Comparison of ENCODE assay signal across 8 mouse cellular contexts in genomic region chr11:103359841-103360641, GRCm38 (mm10). TPM values are rescaled to one million over a fixed set of nuclear protein-coding genes. Genes with fewer than 3 reads are reported as not detected.
A peak's percentile ranks its signal among the peaks of the same experiment; 100 is the strongest.
DNase-seq lines count a peak whose midpoint lies in the region; ATAC-seq and TF ChIP-seq lines count a peak whose summit lies in the region.

No protein-coding gene starts in this region.

- WGBS in embryonic facial prominence, embryonic 11.5 days: 1% methylated on average over 60 of the region's 60 CpGs
- 6% methylated on average over 60 of the region's 60 CpGs for WGBS in liver, adult 2 months

- peak overlapping the region; percentile 56 for H3K9ac ChIP-seq in embryonic facial prominence, embryonic 11.5 days (replicated peaks; ENCODE audit: low read length)
- H3K9ac ChIP-seq in liver, adult 2 months (ENCODE audit: low read depth, low read length): peak overlapping the region; percentile 86

- peaks cover 15% of the 10 kb centered on the region for H3K4me1 ChIP-seq in embryonic facial prominence, embryonic 11.5 days (ENCODE audit: control insufficient read depth, insufficient read depth, low read length)
- H3K4me1 ChIP-seq in liver, adult 2 months (ENCODE audit: control insufficient read depth, insufficient read depth, low read length): peaks cover 10% of the 10 kb centered on the region

- peak overlapping the region; percentile 90 for H3K4me2 ChIP-seq in embryonic facial prominence, embryonic 11.5 days (ENCODE audit: low read depth, low read length)
- H3K4me2 ChIP-seq in myocyte (ENCODE audit: low read depth): peak overlapping the region; percentile 85

- H3K9me3 ChIP-seq in embryonic facial prominence, embryonic 11.5 days (replicated peaks; ENCODE audit: control insufficient read depth, low read length): no peaks in the 10 kb centered on the region

- DNase-seq in urinary bladder, adult 18-20 months (ENCODE audit: low spot score in 2 of 2): peak; percentile 76 to 78
- DNase-seq in urinary bladder, postnatal 10 days (ENCODE audit: low spot score): no peak
- DNase-seq in embryonic facial prominence, embryonic 11.5 days (ENCODE audit: low spot score): peak; percentile 90
- peak; percentile 79 to 85 for DNase-seq in heart, adult 9 months (ENCODE audit: low spot score in 2 of 2)
- DNase-seq in kidney, adult 9 months: peak; percentile 86
- peak; percentile 33 for DNase-seq in liver, adult 2 months (ENCODE audit: extremely low read depth, low read depth, low spot score)
- peak; percentile 84 for DNase-seq in spleen, postnatal 36 days (ENCODE audit: low spot score in 2 of 2)

- H3K79me2 ChIP-seq in liver, adult 2 months (ENCODE audit: control insufficient read depth, insufficient read depth, low read length): no peaks in the 10 kb centered on the region
- H3K79me2 ChIP-seq in myocyte (ENCODE audit: control insufficient read depth, insufficient read depth): no peaks in the 10 kb centered on the region

- peaks cover 52% of the 10 kb centered on the region for H3K27me3 ChIP-seq in embryonic facial prominence, embryonic 11.5 days (ENCODE audit: control insufficient read depth, insufficient read depth, low read length)
- peaks cover 5% of the 10 kb centered on the region for H3K27me3 ChIP-seq in liver, adult 2 months (ENCODE audit: control insufficient read depth, insufficient read depth, low read length)
- peaks cover 5% of the 10 kb centered on the region for H3K27me3 ChIP-seq in myocyte (ENCODE audit: control insufficient read depth, insufficient read depth, insufficient read length)

- H3ac ChIP-seq in myocyte (ENCODE audit: control insufficient read depth, insufficient read length): no peak overlapping the region

- no peak for TF ChIP-seq POLR2A in liver, adult 2 months (IDR thresholded peaks at IDR 0.05; ENCODE audit: extremely low read depth, insufficient read depth, low read length)
- peak; percentile 14 for TF ChIP-seq POLR2A in myocyte (IDR thresholded peaks at IDR 0.05; ENCODE audit: insufficient read length, low read depth)

- peak; percentile 14; the same call in 1 of the 2 replicates for ATAC-seq in embryonic facial prominence, embryonic 11.5 days (replicated peaks; ENCODE audit: insufficient number of reproducible peaks, low FRiP score, low TSS enrichment, low read depth)

- 0 out of 2 replicates have a peak overlapping the region, but pooled peaks have one; percentile 35 for H3K27ac ChIP-seq in embryonic facial prominence, embryonic 11.5 days (replicated peaks; ENCODE audit: low read depth, low read length)
- H3K27ac ChIP-seq in liver, adult 2 months (replicated peaks; ENCODE audit: insufficient read depth, low read depth, low read length): no peak overlapping the region; the same call in 1 of the 2 replicates

- TF ChIP-seq CTCF in liver, adult 2 months (IDR thresholded peaks at IDR 0.05; ENCODE audit: low read depth, low read length): peak; percentile 82

- H3K4me3 ChIP-seq in embryonic facial prominence, embryonic 11.5 days (ENCODE audit: low read depth, low read length): peak overlapping the region; percentile 53
- peak overlapping the region; percentile 72 for H3K4me3 ChIP-seq in liver, adult 2 months (ENCODE audit: insufficient read depth, low read depth, low read length)
- no peak overlapping the region for H3K4me3 ChIP-seq in myocyte

- H3K36me3 ChIP-seq in embryonic facial prominence, embryonic 11.5 days (replicated peaks; ENCODE audit: control insufficient read depth, insufficient read depth, low read depth, low read length): no peaks in the 10 kb centered on the region
- no peaks in the 10 kb centered on the region for H3K36me3 ChIP-seq in liver, adult 2 months (ENCODE audit: control insufficient read depth, insufficient read depth, low read length)
- no peaks in the 10 kb centered on the region for H3K36me3 ChIP-seq in myocyte (ENCODE audit: control insufficient read depth, insufficient read depth)

TF ChIP-seq in myocyte, 11 proteins besides CTCF, POLR2A, EP300 and RAD21:
- TF ChIP-seq E2F4 (IDR thresholded peaks at IDR 0.05; ENCODE audit: insufficient read depth): peak; percentile 41
- TF ChIP-seq USF1 (IDR thresholded peaks at IDR 0.05; ENCODE audit: low read depth): no peak

RNA-seq across cellular contexts. Expression of gene Arhgap27, which starts 3.5 kb away (rescaled TPM):
- 2.9 and 3.7 TPM in 2 replicates for polyA plus RNA-seq in embryonic facial prominence, embryonic 11.5 days (2014; fragmentation: Nextera tagmentation; extraction: Ambion mirVana)
- 0.55 and 1.2 TPM in 2 replicates for total RNA-seq in liver, adult 2 months (2014; rRNA removed)
- 1.6 and 3.0 TPM in 2 replicates for polyA plus RNA-seq in liver, adult 2 months (2012; rRNA removed)
- 0.31 TPM for polyA plus RNA-seq in myocyte (2012; fragmentation: generic; extraction: Trizol)

RNA-seq across cellular contexts. Expression of gene Plekhm1, which starts 52.4 kb away (rescaled TPM):
- 5.2 and 5.9 TPM in 2 replicates for polyA plus RNA-seq in embryonic facial prominence, embryonic 11.5 days (2014; fragmentation: Nextera tagmentation; extraction: Ambion mirVana)
- 3.5 and 6.0 TPM in 2 replicates for total RNA-seq in liver, adult 2 months (2014; rRNA removed)
- 8.0 and 9.8 TPM in 2 replicates for polyA plus RNA-seq in liver, adult 2 months (2012; rRNA removed)
- polyA plus RNA-seq in myocyte (2012; fragmentation: generic; extraction: Trizol): 12.2 TPM
